Mouse (Mus musculus): Measurements from ENCODE around the gene Gipc2.

The Gipc2 gene

GRCm38 (mm10) chr3:152166099-152166423 is at the start of gene Gipc2:
TSS of gene Gipc2 (minus strand) at chr3:152166230.
- in situ Hi-C loops (cut with MboI, MseI), result loop anchor here in 1 of 2 experiments (10.0 kb wide), 1 partner anchor 549 kb away; the partner anchor contains the start of gene Pigk

GRCm38 (mm10) chr3:152213416-152213815 is 47.4 kb upstream of the Gipc2 start:
- in situ Hi-C loops (cut with MboI, MseI), result loop anchor here (10.0 to 25.0 kb wide), 2 partner anchors 1699 to 1701 kb away; partner anchors contain the start of genes Rabggtb (in 2 of the 2) and Msh4 (in 1 of the 2)

- in situ Hi-C loops (cut with MboI, MseI), result loop anchor here (10.0 to 25.0 kb wide), 2 partner anchors 1700 to 1703 kb away; partner anchors contain the start of genes Rabggtb (in 2 of the 2) and Msh4 (in 1 of the 2)
Observed at GRCm38 (mm10) chr3:152211731-152212279, 45.8 kb upstream of the Gipc2 start.

GRCm38 (mm10) chr3:152210728-152211391 is 44.8 kb upstream of the Gipc2 start:
- in situ Hi-C loops (cut with MboI, MseI), result loop anchor here (10.0 to 25.0 kb wide), 2 partner anchors 1701 to 1704 kb away; partner anchors contain the start of genes Rabggtb (in 2 of the 2) and Msh4 (in 1 of the 2)

- in situ Hi-C loops (cut with MboI, MseI), result loop anchor here (10.0 to 25.0 kb wide), 2 partner anchors 1702 to 1705 kb away; partner anchors contain the start of genes Rabggtb (in 2 of the 2) and Msh4 (in 1 of the 2)
Observed at GRCm38 (mm10) chr3:152209967-152210634, 44.1 kb upstream of the Gipc2 start, which contains the start of the genes Dnajb4 and Fubp1. TSS of gene Dnajb4 (minus strand) at chr3:152210302. TSS of gene Fubp1 (plus strand) at chr3:152210422.

- in situ Hi-C loops (cut with MboI, MseI), result loop anchor here in 1 of 2 experiments (25.0 kb wide), 1 partner anchor 1703 kb away; the partner anchor contains the start of genes Msh4 and Rabggtb
Observed at GRCm38 (mm10) chr3:152209177-152209966, 43.3 kb upstream of the Gipc2 start.

GRCm38 (mm10) chr3:152208096-152208885 is 42.3 kb upstream of the Gipc2 start:
- in situ Hi-C loops (cut with MboI, MseI), result loop anchor here in 1 of 2 experiments (25.0 kb wide), 1 partner anchor 1704 kb away; the partner anchor contains the start of genes Msh4 and Rabggtb

- in situ Hi-C loops (cut with MboI, MseI), result loop anchor here in 1 of 2 experiments (25.0 kb wide), 1 partner anchor 1705 kb away; the partner anchor contains the start of genes Msh4 and Rabggtb
Observed at GRCm38 (mm10) chr3:152207156-152207555, 41.1 kb upstream of the Gipc2 start.

GRCm38 (mm10) chr3:152204577-152204976 is 38.5 kb upstream of the Gipc2 start:
- in situ Hi-C loops (cut with MboI, MseI), result loop anchor here in 1 of 2 experiments (25.0 kb wide), 1 partner anchor 1708 kb away; the partner anchor contains the start of genes Msh4 and Rabggtb

- in situ Hi-C loops (cut with MboI, MseI), result loop anchor here in 1 of 2 experiments (25.0 kb wide), 1 partner anchor 1708 kb away; the partner anchor contains the start of genes Msh4 and Rabggtb
Observed at GRCm38 (mm10) chr3:152203996-152204395, 38.0 kb upstream of the Gipc2 start.

- in situ Hi-C loops (cut with MboI, MseI), result loop anchor here in 1 of 2 experiments (25.0 kb wide), 1 partner anchor 1709 kb away; the partner anchor contains the start of genes Msh4 and Rabggtb
Observed at GRCm38 (mm10) chr3:152203411-152203810, 37.4 kb upstream of the Gipc2 start.

GRCm38 (mm10) chr3:152202942-152203341 is 36.9 kb upstream of the Gipc2 start:
- in situ Hi-C loops (cut with MboI, MseI), result loop anchor here in 1 of 2 experiments (25.0 kb wide), 1 partner anchor 1709 kb away; the partner anchor contains the start of genes Msh4 and Rabggtb

- in situ Hi-C loops (cut with MboI, MseI), result loop anchor here in 1 of 2 experiments (25.0 kb wide), 1 partner anchor 1711 kb away; the partner anchor contains the start of genes Msh4 and Rabggtb
Observed at GRCm38 (mm10) chr3:152201651-152202050, 35.6 kb upstream of the Gipc2 start.

GRCm38 (mm10) chr3:152201181-152201580 is 35.2 kb upstream of the Gipc2 start:
- in situ Hi-C loops (cut with MboI, MseI), result loop anchor here in 1 of 2 experiments (25.0 kb wide), 1 partner anchor 1711 kb away; the partner anchor contains the start of genes Msh4 and Rabggtb

- in situ Hi-C loops (cut with MboI, MseI), result loop anchor here in 1 of 2 experiments (10.0 kb wide), 1 partner anchor 146 kb away; the partner anchor contains the start of genes Miga1 and Usp33
Observed at GRCm38 (mm10) chr3:152199125-152199524, 33.1 kb upstream of the Gipc2 start.

- in situ Hi-C loops (cut with MboI, MseI), result loop anchor here in 1 of 2 experiments (10.0 kb wide), 1 partner anchor 148 kb away; the partner anchor contains the start of genes Miga1 and Usp33
Observed at GRCm38 (mm10) chr3:152197246-152197645, 31.2 kb upstream of the Gipc2 start.

GRCm38 (mm10) chr3:152193635-152194097 is 27.6 kb upstream of the Gipc2 start:
- in situ Hi-C loops (cut with MboI, MseI), result loop anchor here in 1 of 2 experiments (10.0 kb wide), 1 partner anchor 151 kb away; the partner anchor contains the start of genes Miga1 and Usp33

GRCm38 (mm10) chr3:152193177-152193576 is 27.1 kb upstream of the Gipc2 start:
- in situ Hi-C loops (cut with MboI, MseI), result loop anchor here in 1 of 2 experiments (10.0 kb wide), 1 partner anchor 152 kb away; the partner anchor contains the start of genes Miga1 and Usp33
